Mouse (Mus musculus) frontal cortex, postnatal 36 days (tissue): ENCODE measurements around the gene Fut7.

Source experiments
- DNase-seq, 2 experiments: peaks; one replicate each; pipeline ENCODE4 v3.0.0; 2022; ENCODE audit warnings: low spot score in 2 of 2

Gene Fut7

GRCm38 (mm10) chr2:25460135-25460534 lies 37.1 kb downstream of the Fut7 start:
- no peak for DNase-seq

GRCm38 (mm10) chr2:25460551-25461309 lies 37.7 kb downstream of the Fut7 start, which contains the start of gene Paxx:
TSS of gene Paxx (minus strand) at chr2:25461094.
- DNase-seq, result peak; percentile 95 to 96

DNA sequence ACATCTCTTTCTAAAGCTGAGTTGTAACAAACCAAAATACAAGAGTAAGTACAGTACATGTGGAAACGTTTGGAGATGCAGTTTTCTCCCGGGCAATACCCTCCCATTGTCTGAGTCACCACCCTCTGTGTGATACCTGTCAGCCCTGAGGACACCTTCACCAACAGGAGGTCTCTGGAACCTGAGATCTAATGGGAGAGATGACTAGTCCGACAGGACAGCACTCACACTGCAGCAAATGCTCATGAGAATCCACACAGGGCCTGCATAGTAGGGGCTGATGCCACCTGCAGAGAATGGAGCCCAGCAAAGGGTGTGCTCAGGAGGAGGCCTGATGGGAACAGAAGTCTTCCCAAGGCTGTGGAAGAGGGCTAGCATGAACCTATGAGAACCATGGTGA lies 38.3 kb downstream of the Fut7 start:
- no peak for DNase-seq

DNA sequence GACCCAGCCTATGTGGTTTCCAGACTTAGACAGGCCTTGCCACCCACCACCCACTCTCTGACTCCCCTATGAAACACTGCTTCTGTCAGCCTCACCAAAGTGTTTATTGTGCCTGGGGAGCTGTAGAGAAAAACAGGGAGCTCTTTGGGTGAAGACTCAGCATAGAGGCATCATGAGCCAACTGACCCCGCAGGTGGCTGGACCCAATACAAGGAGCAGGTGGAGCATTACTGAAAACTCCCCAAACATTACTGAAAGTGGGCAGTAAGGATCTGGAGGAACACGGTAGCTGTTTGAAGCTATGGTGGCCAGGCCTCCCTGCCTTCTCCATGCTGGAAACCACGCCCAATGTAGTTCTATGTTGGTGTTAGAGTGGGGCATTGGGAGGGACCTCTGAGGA lies 40.6 kb downstream of the Fut7 start:
- DNase-seq, result no peak

GRCm38 (mm10) chr2:25465256-25465655 lies 42.2 kb downstream of the Fut7 start:
- no peak for DNase-seq

- no peak for DNase-seq
Measured at GRCm38 (mm10) chr2:25465816-25466635, 43.0 kb downstream of the Fut7 start.

GRCm38 (mm10) chr2:25467606-25468303 lies 44.7 kb downstream of the Fut7 start:
- DNase-seq, result no peak

- peak; percentile 33 to 44 for DNase-seq
Measured at GRCm38 (mm10) chr2:25468962-25469915, 46.2 kb downstream of the Fut7 start.

DNA sequence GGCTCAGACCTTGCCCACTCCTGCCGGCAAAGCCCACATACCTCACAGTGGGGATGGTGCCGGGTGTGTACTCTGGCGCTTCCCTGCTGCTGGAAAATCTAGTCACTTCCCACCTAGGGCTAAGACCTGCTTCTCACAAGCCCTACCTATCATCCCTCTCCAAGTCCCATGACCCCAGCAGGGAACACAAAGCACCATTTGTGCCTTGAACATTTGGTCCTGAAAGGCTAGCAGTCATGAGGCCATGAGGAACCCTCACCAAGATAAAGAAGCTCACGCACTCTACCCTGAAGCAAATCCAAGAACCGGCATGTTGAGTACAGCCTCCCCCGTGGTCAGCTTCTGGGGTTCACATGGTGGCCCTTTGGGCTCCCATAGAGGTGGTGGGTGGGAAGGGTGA lies 46.9 kb downstream of the Fut7 start, which contains the start of gene Ptgds:
Gene Ptgds (minus strand): TSS at position 78 of the 400 bp plus-strand sequence.
- DNase-seq, result no peak

DNA sequence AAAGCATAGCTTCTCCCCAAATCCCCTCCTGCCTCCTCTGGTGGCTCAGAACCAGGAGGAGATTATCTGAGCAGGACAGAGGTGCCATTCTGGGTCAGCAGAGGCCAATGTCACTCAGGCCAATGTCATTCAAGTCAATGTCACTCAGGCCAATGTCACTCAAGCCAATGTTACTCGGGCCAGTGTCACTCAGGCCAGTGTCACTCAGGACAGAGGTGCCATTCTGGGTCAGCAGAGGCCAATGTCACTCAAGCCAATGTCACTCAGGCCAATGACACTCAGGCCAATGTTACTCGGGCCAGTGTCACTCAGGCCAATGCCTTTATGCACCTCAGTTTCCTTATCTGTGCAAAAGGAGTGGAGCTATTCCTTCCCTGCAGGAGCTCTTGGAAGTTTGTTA lies 49.5 kb downstream of the Fut7 start:
- DNase-seq, result no peak
